Mouse (Mus musculus) lung, postnatal 0 days (tissue): ENCODE measurements around the gene Pik3c2b.

ENCODE experiments used
- CTCF ChIP-seq: IDR thresholded peaks from 2 replicates; pipeline ENCODE4 v1.5.1; 2016; ENCODE audit warnings: antibody characterized with exemption, mild to moderate bottlenecking
- EP300 ChIP-seq: IDR thresholded peaks from 2 replicates; pipeline ENCODE4 v1.6.1; 2016; ENCODE audit warnings: antibody characterized with exemption, mild to moderate bottlenecking, control low read depth

DNA sequence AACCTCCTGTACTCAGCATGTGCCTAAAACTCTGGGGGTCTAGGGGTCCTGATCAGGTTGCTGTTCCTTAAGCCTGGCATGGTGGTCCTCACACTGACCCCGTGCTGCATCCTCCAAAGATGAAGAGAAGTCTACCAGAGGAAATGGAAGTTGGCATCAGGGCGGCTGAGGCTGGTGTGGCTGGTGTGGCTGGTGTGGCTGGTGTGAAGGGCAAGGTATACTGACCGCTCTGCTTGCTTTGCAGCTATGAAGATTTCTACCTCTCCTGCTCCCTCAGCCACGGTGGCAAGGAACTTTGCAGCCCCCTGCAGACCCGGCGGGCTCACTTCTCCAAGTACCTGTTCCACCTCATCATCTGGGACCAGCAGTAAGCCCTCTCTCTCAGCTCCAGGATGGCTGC, 35.2 kb downstream of the Pik3c2b start:
- TF ChIP-seq CTCF (no peak), EP300 (no peak)
